Mouse (Mus musculus): ENCODE data around the gene Dnaic2. TPM values are rescaled to one million over a fixed set of nuclear protein-coding genes. Genes with fewer than 3 reads are reported as not detected.

Dnaic2 gene
- polyA plus RNA-seq, 1 experiment from 2014 or later = 3.4 TPM

Other genes starting within 250 kb of the Dnaic2 start
- 816 and 841 TPM in 2 replicates for gene Rpl38, start 58.9 kb upstream of the Dnaic2 start, polyA plus RNA-seq (2015; fragmentation: Nextera tagmentation; extraction: Ambion mirVana)
- 11.7 and 13.5 TPM in 2 replicates for gene Ttyh2, start 52.0 kb upstream of the Dnaic2 start, polyA plus RNA-seq (2015; fragmentation: Nextera tagmentation; extraction: Ambion mirVana)
- gene Kif19a, start 38.0 kb downstream of the Dnaic2 start, polyA plus RNA-seq (2015; fragmentation: Nextera tagmentation; extraction: Ambion mirVana) = 0.29 and 0.40 TPM in 2 replicates
- 0.71 and 1.1 TPM in 2 replicates for gene Btbd17, start 68.5 kb downstream of the Dnaic2 start, polyA plus RNA-seq (2015; fragmentation: Nextera tagmentation; extraction: Ambion mirVana)
- not detected in 2 replicates for gene Gpr142, start 71.5 kb downstream of the Dnaic2 start, polyA plus RNA-seq (2015; fragmentation: Nextera tagmentation; extraction: Ambion mirVana)
- gene Gprc5c, start 123.7 kb downstream of the Dnaic2 start, polyA plus RNA-seq (2015; fragmentation: Nextera tagmentation; extraction: Ambion mirVana) = 35.4 and 36.1 TPM in 2 replicates
- gene Cd300a, start 162.6 kb downstream of the Dnaic2 start, polyA plus RNA-seq (2015; fragmentation: Nextera tagmentation; extraction: Ambion mirVana) = 1.2 and 1.4 TPM in 2 replicates
- gene Cd300lb, start 207.0 kb downstream of the Dnaic2 start, polyA plus RNA-seq (2015; fragmentation: Nextera tagmentation; extraction: Ambion mirVana) = 0.21 and 0.23 TPM in 2 replicates
- gene Cd300c, start 241.7 kb downstream of the Dnaic2 start, polyA plus RNA-seq (2015; fragmentation: Nextera tagmentation; extraction: Ambion mirVana) = not detected in 2 replicates

Data from lung, embryonic 15.5 days (tissue).